Mouse (Mus musculus) urinary bladder, adult 2 months (tissue): ENCODE results near the gene Tor3a. TPM values are rescaled to one million over a fixed set of nuclear protein-coding genes. Genes with fewer than 3 reads are reported as not detected.
"Not testable (repeated sequence)": the region's sequence is repeated elsewhere in the genome, so short reads cannot be mapped to it uniquely, and the experiment has no call there.

ENCODE experiments used
- DNase-seq: peaks from one replicate; pipeline ENCODE4 v3.0.0; 2022; ENCODE audit warnings: low spot score
- polyA plus RNA-seq: library from polyadenylated mRNA; depleted of rRNA; stranded (reverse); fragments of >200 nt; gene quantifications from 2 replicates; pipeline ENCODE4 v1.2.3, GENCODE M21; 2012

Tor3a gene
- polyA plus RNA-seq, 1 experiment: 21.3 TPM

GRCm38 (mm10) chr1:156671921-156672320 lies 2.2 kb downstream of the Tor3a start:
- no peak for DNase-seq

- no peak for DNase-seq
Measured at GRCm38 (mm10) chr1:156669208-156669983, 4.8 kb downstream of the Tor3a start.

- no peak for DNase-seq
Measured at GRCm38 (mm10) chr1:156668602-156669001, 5.6 kb downstream of the Tor3a start.

- DNase-seq: no peak
Measured at GRCm38 (mm10) chr1:156667141-156667926, 6.8 kb downstream of the Tor3a start.

- no peak for DNase-seq
Measured at GRCm38 (mm10) chr1:156665777-156666176, 8.4 kb downstream of the Tor3a start.

GRCm38 (mm10) chr1:156660660-156661236 lies 13.4 kb downstream of the Tor3a start:
- DNase-seq: not testable (repeated sequence)

GRCm38 (mm10) chr1:156659906-156660659 lies 14.1 kb downstream of the Tor3a start:
- no peak for DNase-seq

- no peak for DNase-seq
Measured at GRCm38 (mm10) chr1:156658676-156659075, 15.5 kb downstream of the Tor3a start.

GRCm38 (mm10) chr1:156657523-156657922 lies 16.6 kb downstream of the Tor3a start:
- DNase-seq: no peak

- no peak for DNase-seq
Measured at GRCm38 (mm10) chr1:156654735-156655530, 19.2 kb downstream of the Tor3a start.

- DNase-seq: no peak
Measured at GRCm38 (mm10) chr1:156652189-156652822, 21.9 kb downstream of the Tor3a start.

GRCm38 (mm10) chr1:156650631-156651030 lies 23.5 kb downstream of the Tor3a start:
- no peak for DNase-seq

GRCm38 (mm10) chr1:156648705-156649104 lies 25.5 kb downstream of the Tor3a start:
- DNase-seq: no peak

GRCm38 (mm10) chr1:156645971-156646370 lies 28.2 kb downstream of the Tor3a start:
- no peak for DNase-seq

GRCm38 (mm10) chr1:156644780-156645523 lies 29.2 kb downstream of the Tor3a start:
- no peak for DNase-seq

GRCm38 (mm10) chr1:156644061-156644460 lies 30.1 kb downstream of the Tor3a start:
- DNase-seq: no peak

- no peak for DNase-seq
Measured at GRCm38 (mm10) chr1:156642813-156643212, 31.3 kb downstream of the Tor3a start.

GRCm38 (mm10) chr1:156641808-156642207 lies 32.3 kb downstream of the Tor3a start:
- no peak for DNase-seq

GRCm38 (mm10) chr1:156640577-156640976 lies 33.6 kb downstream of the Tor3a start:
- no peak for DNase-seq

GRCm38 (mm10) chr1:156639455-156639854 lies 34.7 kb downstream of the Tor3a start:
- DNase-seq: no peak
